Mouse (Mus musculus): ENCODE results near the gene Lysmd4.

GRCm38 (mm10) chr7:67203625-67204024 lies 18.7 kb upstream of the Lysmd4 start:
- no peak for TF ChIP-seq CTCF (IDR thresholded peaks at IDR 0.05; ENCODE audit: low read depth, low read length)
- TF ChIP-seq POLR2A (IDR thresholded peaks at IDR 0.05; ENCODE audit: borderline replicate concordance, low read depth, low read length), result no peak

Measured in bone marrow macrophage, adult 2 months (primary cell).